Mouse (Mus musculus) limb, embryonic 11.5 days (tissue): ENCODE data around the gene Gm5485. TPM values are rescaled to one million over a fixed set of nuclear protein-coding genes. Genes with fewer than 3 reads are reported as not detected.

Experiments
- ATAC-seq: fragments of 200-750 bp; cut with Nextera tagmentation; 2 replicates; pipeline ENCODE4 v1.8.0; 2017; ENCODE audit warnings: low read depth; ENCODE audit not compliant: insufficient number of reproducible peaks, low FRiP score, low TSS enrichment
- DNase-seq: peaks from one replicate; pipeline ENCODE4 v3.0.0-alpha.2; 2015; ENCODE audit warnings: low spot score
- H3K27ac ChIP-seq: fragments of 300-500 bp; sonication (generic); replicated peaks from 2 replicates; pipeline ENCODE4 v1.5.1; 2014; ENCODE audit warnings: low read depth, mild to moderate bottlenecking, low read length
- H3K27me3 ChIP-seq: fragments of 300-500 bp; sonication (generic); 2 replicates; pipeline ENCODE4 v1.6.1; 2014; ENCODE audit warnings: mild to moderate bottlenecking, low read length, mixed read lengths; ENCODE audit not compliant: control insufficient read depth, insufficient read depth
- H3K36me3 ChIP-seq: fragments of 300-500 bp; sonication (generic); 2 replicates; pipeline ENCODE4 v1.6.1; 2014; ENCODE audit warnings: mild to moderate bottlenecking, low read length, moderate library complexity, mixed read lengths; ENCODE audit not compliant: control insufficient read depth, insufficient read depth
- H3K4me1 ChIP-seq: fragments of 300-500 bp; sonication (generic); 2 replicates; pipeline ENCODE4 v1.6.1; 2014; ENCODE audit warnings: low read length, mixed read lengths; ENCODE audit not compliant: control insufficient read depth, insufficient read depth
- H3K4me2 ChIP-seq: fragments of 300-500 bp; sonication (generic); 2 replicates; pipeline ENCODE4 v1.6.1; 2014; ENCODE audit warnings: low read depth, mild to moderate bottlenecking, moderate library complexity; ENCODE audit not compliant: severe bottlenecking
- H3K4me3 ChIP-seq: fragments of 300-500 bp; sonication (generic); 2 replicates; pipeline ENCODE4 v1.5.1; 2014; ENCODE audit warnings: low read depth, low read length
- H3K9ac ChIP-seq: fragments of 300-500 bp; sonication (generic); 2 replicates; pipeline ENCODE4 v1.6.1; 2014; ENCODE audit warnings: mild to moderate bottlenecking, low read length
- H3K9me3 ChIP-seq: fragments of 300-500 bp; sonication (generic); 2 replicates; pipeline ENCODE4 v1.6.1; 2016; ENCODE audit warnings: low read length; ENCODE audit not compliant: control insufficient read depth
- WGBS: fragments of 180-500 bp; shearing (Covaris S2); extraction: QIAGEN DNeasy Blood & Tissue Kit; methylation state at CpG from one replicate; pipeline ENCODE4 v1.1.7; 2014; 5-methylcytosine and 5-hydroxymethylcytosine counted together
- polyA plus RNA-seq: library from polyadenylated mRNA; unstranded; fragments of >200 nt; fragmentation: Nextera tagmentation; extraction: Ambion mirVana; gene quantifications from 2 replicates; pipeline ENCODE4 v1.2.1, GENCODE M21; 2014

The Gm5485 gene
- polyA plus RNA-seq, 1 experiment from 2014 or later: not detected

DNA sequence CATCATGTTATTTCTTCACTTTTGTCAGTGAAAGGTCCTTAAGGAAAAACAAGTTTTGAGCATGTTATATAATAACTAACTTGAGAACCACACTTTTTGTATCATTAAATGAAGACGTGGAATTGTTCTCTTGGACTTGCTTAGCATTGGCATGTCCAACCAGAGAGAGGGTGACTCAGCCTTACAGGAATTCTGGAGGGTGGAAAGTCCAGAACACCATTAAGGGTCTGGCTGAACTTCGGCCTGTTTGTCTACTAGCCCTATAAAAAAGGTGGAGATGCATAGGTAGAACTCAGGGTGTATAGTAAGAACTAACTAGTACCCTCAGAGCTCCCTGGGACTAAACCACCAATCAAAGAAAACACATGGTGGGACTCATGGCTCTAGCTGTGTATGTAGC lies 16.9 kb downstream of the Gm5485 start:
- ATAC-seq: no peak

DNA sequence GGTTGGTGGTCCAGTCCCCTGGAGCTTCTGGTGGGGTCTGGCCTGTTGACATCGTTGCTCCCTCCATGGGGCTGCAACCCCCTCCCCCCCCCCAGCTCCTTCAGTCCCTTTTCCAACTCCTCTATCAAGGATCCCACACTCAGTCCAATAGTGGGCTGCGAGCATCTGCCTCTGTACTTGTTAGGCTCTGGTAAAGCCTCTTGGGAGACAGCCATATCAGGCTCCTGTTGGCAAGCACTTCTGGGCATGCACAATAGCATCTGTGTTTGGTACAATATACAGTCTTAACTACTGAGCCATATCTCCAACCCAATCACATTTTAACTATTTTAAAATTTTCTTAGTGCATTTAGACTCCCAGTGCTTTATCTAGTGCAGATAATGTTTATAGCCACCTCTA lies 25.2 kb downstream of the Gm5485 start:
- WGBS: 91% methylated on average over 2 of the region's 2 CpGs
- Histone ChIP-seq H3K4me3 (no peak overlapping the region), H3K27me3 (no peaks in the 10 kb centered on the region), H3K9me3 (no peaks in the 10 kb centered on the region), H3K4me1 (no peaks in the 10 kb centered on the region), H3K9ac (no peak overlapping the region), H3K27ac (no peak overlapping the region), H3K4me2 (no peak overlapping the region), H3K36me3 (no peaks in the 10 kb centered on the region)
- ATAC-seq (no peak), DNase-seq (no peak)

More for the DNA sequence above, 16.9 kb downstream of the Gm5485 start:
- Histone ChIP-seq H3K4me2 (no peak overlapping the region), H3K9me3 (no peaks in the 10 kb centered on the region), H3K27me3 (no peaks in the 10 kb centered on the region), H3K4me1 (no peaks in the 10 kb centered on the region), H3K36me3 (no peaks in the 10 kb centered on the region), H3K4me3 (no peak overlapping the region), H3K27ac (no peak overlapping the region), H3K9ac (no peak overlapping the region)
- DNase-seq: no peak
- WGBS: 87% methylated on average over 2 of the region's 2 CpGs

DNA sequence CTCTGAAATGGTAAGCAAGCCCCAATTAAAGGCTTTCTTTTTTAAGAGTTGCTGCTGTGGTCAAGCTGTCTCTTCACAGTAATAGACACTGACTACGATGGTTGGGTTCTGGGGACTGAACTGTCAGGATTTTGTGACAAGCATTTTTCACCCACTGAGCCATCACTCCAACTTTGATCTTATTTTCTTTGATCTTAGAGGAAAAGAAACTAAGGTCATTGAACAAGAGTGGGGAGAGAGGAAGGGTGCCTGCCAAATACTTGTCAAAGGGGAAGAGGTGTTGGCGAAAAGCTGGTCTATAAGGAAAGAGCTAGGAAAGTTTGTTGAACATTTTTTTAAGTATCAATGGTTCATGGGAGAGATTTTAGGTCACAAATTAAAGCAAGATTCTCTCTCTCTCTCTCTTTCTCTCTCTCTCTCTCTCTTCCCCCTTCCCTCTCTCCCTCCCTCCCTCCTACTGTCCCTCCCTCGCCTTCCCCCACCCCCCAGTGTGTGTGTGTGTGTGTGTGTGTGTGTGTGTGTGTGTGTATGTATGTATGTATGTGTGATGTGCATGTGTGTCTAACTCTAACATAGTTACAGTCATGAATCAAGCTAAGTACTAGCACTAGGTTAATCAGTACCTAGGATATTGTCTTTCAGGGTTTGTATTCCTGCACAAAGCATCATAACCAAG lies 28.5 kb downstream of the Gm5485 start:
- Histone ChIP-seq H3K4me2 (no peak overlapping the region), H3K9me3 (no peaks in the 10 kb centered on the region), H3K9ac (no peak overlapping the region), H3K27me3 (no peaks in the 10 kb centered on the region), H3K27ac (no peak overlapping the region), H3K4me3 (no peak overlapping the region), H3K36me3 (no peaks in the 10 kb centered on the region), H3K4me1 (no peaks in the 10 kb centered on the region)
- WGBS: 54% methylated on average over 3 of the region's 3 CpGs
- DNase-seq: no peak
- no peak for ATAC-seq

DNA sequence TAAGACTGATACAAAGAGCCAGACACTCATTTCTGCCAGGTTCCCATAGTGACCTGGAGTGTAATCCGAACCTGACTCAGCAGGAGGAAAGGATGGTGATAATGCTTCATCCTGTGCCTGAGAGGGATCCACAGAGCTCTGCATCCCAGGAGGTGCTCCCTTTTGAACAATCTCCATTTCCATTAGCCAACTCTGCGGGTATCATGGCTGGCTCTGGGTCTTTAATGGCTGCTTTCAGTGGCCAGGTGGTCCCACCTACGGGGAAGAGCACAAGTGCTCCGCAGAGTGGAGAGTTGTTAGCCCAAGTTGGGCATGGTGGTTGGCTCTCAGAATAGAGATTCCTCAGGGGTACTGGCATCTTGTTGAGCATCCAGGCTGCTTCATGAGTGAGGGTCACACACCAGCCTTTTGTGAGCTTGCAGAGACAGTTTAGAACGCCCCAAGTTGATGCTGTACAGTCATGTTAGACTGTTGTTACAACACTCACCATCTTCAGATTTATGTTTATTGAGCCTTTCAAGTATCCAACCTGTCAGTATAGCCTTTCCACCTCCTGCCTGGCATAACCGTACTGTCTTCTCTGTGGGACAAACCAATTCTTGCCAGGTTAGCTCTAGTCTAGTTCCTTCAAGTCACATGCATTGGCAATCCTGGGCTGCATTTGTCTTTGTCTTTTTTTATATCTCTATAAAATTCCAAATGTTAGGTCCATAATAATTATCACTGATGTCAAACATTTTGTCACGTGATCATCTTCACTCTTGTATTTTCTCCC lies 38.3 kb downstream of the Gm5485 start:
- WGBS: 85% methylated on average over 7 of the region's 7 CpGs
- no peaks in the 10 kb centered on the region for H3K4me1 ChIP-seq
- H3K9ac ChIP-seq: no peak overlapping the region

DNA sequence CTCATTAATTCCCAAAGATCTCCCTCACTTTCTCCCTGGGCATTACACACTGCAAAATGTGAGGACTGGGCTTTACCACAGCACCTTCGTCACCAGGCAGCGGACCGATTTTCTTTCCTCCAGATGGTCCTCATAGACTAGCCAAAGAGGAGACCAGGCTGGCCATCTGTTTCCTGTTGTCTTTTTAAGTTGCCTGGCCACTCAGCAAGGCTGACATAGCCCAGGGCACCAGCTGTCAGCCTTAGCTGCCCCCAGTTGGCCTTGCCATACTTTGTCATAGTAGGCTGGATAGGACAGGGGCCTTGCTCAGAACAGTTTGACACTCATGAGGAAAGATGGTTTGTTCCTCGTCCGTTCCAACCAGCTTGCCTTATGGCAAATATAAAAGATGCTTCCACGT lies 39.8 kb downstream of the Gm5485 start:
- H3K4me3 ChIP-seq: no peak overlapping the region
- DNase-seq (no peak), ATAC-seq (no peak)
- H3K9ac ChIP-seq: no peak overlapping the region
- 29% methylated on average over 6 of the region's 6 CpGs for WGBS
- no peak overlapping the region for H3K4me2 ChIP-seq
- H3K36me3 ChIP-seq: no peaks in the 10 kb centered on the region
- no peak overlapping the region for H3K27ac ChIP-seq
- H3K4me1 ChIP-seq: no peaks in the 10 kb centered on the region
- H3K9me3 ChIP-seq: no peaks in the 10 kb centered on the region
- H3K27me3 ChIP-seq: no peaks in the 10 kb centered on the region

More for the DNA sequence above, 38.3 kb downstream of the Gm5485 start:
- H3K4me2 ChIP-seq: no peak overlapping the region
- no peak overlapping the region for H3K27ac ChIP-seq
- H3K4me3 ChIP-seq: no peak overlapping the region
- H3K27me3 ChIP-seq: no peaks in the 10 kb centered on the region
- no peaks in the 10 kb centered on the region for H3K36me3 ChIP-seq
- DNase-seq: no peak
- ATAC-seq: no peak
- H3K9me3 ChIP-seq: no peaks in the 10 kb centered on the region

DNA sequence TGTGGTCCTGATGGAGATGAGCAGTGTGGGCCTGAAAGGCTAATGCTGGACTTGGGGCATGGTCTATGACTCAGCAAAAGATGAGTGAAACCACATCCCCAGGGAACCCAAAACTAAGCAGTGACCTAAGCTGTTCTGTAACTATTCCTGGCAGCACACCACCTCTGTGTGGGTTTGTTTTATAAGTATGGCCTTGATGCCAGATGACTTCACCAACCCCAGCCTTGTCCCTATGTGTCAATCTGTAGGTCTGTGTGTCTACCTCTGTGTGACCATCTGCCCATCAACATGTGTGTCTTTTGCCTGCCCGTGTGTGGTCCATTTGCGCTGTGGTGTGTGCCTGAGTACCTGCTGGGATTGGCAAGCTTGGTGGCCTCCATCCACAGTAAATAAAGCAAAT lies 44.1 kb downstream of the Gm5485 start:
- no peaks in the 10 kb centered on the region for H3K9me3 ChIP-seq
- H3K27ac ChIP-seq: no peak overlapping the region
- H3K9ac ChIP-seq: no peak overlapping the region
- no peak overlapping the region for H3K4me2 ChIP-seq
- no peak for ATAC-seq
- no peak for DNase-seq
- H3K27me3 ChIP-seq: no peaks in the 10 kb centered on the region
- H3K4me1 ChIP-seq: no peaks in the 10 kb centered on the region
- 94% methylated on average over 2 of the region's 2 CpGs for WGBS
- no peak overlapping the region for H3K4me3 ChIP-seq
- H3K36me3 ChIP-seq: no peaks in the 10 kb centered on the region

DNA sequence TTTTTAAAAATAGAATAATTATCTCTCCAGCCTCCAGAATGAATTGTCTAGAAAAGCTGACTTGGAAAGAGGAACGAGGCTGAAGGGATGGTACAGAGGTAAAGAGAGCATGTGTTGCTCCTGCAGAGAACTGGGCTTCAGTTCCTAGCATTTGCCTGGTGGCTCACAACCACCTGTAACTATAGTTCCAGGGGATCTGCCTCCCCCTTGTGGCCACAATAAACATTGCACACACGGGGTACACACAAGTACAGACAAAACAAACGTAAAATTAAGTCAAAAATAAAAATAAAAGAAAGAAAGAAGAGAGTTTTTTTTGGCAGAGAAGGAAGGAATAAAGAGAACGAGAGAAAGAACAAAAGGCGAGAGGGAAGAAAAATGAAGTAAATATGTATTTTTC lies 45.4 kb downstream of the Gm5485 start:
- Histone ChIP-seq H3K27me3 (no peaks in the 10 kb centered on the region), H3K27ac (no peak overlapping the region), H3K9ac (no peak overlapping the region), H3K36me3 (no peaks in the 10 kb centered on the region), H3K9me3 (no peaks in the 10 kb centered on the region), H3K4me3 (no peak overlapping the region), H3K4me1 (no peaks in the 10 kb centered on the region), H3K4me2 (no peak overlapping the region)
- ATAC-seq (no peak), DNase-seq (no peak)
- 89% methylated on average over 5 of the region's 5 CpGs for WGBS

DNA sequence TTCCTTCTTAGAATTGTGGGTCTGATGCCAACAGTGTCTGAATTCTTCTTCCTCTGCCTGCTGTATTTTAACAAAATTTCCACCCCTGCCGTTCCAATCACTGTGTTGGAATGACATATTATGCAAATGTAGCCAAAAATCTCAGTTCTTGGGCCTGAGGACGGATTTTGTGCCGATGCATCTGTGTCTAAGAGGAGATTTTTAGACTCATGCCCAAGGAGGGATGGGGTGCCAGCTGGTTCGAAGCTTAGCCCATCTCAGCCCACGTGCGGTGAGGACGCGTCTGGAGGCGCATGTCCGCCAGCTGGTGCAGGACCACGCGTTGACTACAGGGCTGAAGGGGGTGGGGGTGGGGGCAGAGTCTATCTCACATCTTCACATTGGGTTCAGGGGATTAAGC lies 51.3 kb downstream of the Gm5485 start:
- Histone ChIP-seq H3K9me3 (no peaks in the 10 kb centered on the region), H3K27ac (no peak overlapping the region), H3K4me2 (no peak overlapping the region), H3K27me3 (no peaks in the 10 kb centered on the region), H3K4me3 (no peak overlapping the region), H3K4me1 (no peaks in the 10 kb centered on the region), H3K9ac (no peak overlapping the region), H3K36me3 (no peaks in the 10 kb centered on the region)
- ATAC-seq: no peak
- DNase-seq: no peak
- WGBS: 96% methylated on average over 12 of the region's 12 CpGs
